Mouse (Mus musculus): ENCODE measurements at regions not wholly inside any gene's neighbourhood (a gene's known extent, or its start where the extent isn't known, plus 50 kb on each side); places are given as distances from the start of the nearest gene placed in this dataset.

GRCm38 (mm10) chr4:153696426-153697040 is 213.9 kb upstream of the Ajap1 start:
- intact Hi-C loops (cut with DNase I; ENCODE audit: low total_unique reads) = no loop called here
- no peak for DNase-seq

- intact Hi-C loops (cut with DNase I; ENCODE audit: low total_unique reads) = no loop called here
- no peak for DNase-seq
Observed at GRCm38 (mm10) chr4:153707218-153707617, 224.6 kb upstream of the Ajap1 start.

- no peak for DNase-seq
- intact Hi-C loops (cut with DNase I; ENCODE audit: low total_unique reads) = no loop called here
Observed at GRCm38 (mm10) chr4:153714995-153715645, 232.5 kb upstream of the Ajap1 start.

GRCm38 (mm10) chr4:153717273-153717672 is 234.7 kb upstream of the Ajap1 start:
- no peak for DNase-seq
- intact Hi-C loops (cut with DNase I; ENCODE audit: low total_unique reads) = no loop called here

- DNase-seq = no peak
- intact Hi-C loops (cut with DNase I; ENCODE audit: low total_unique reads) = no loop called here
Observed at GRCm38 (mm10) chr4:153724045-153724444, 233.0 kb upstream of the A430005L14Rik start.

- DNase-seq = no peak
- intact Hi-C loops (cut with DNase I; ENCODE audit: low total_unique reads) = no loop called here
Observed at GRCm38 (mm10) chr4:153727273-153727672, 229.8 kb upstream of the A430005L14Rik start.

- intact Hi-C loops (cut with DNase I; ENCODE audit: low total_unique reads) = no loop called here
- no peak for DNase-seq
Observed at GRCm38 (mm10) chr4:153727896-153728422, 229.1 kb upstream of the A430005L14Rik start.

- intact Hi-C loops (cut with DNase I; ENCODE audit: low total_unique reads) = no loop called here
Observed at GRCm38 (mm10) chr4:153738088-153738487, 218.9 kb upstream of the A430005L14Rik start.

GRCm38 (mm10) chr4:153742241-153742640 is 214.8 kb upstream of the A430005L14Rik start:
- no peak for DNase-seq
- intact Hi-C loops (cut with DNase I; ENCODE audit: low total_unique reads) = no loop called here

More at GRCm38 (mm10) chr4:153738088-153738487, 218.9 kb upstream of the A430005L14Rik start:
- DNase-seq = no peak

- no peak for DNase-seq
- intact Hi-C loops (cut with DNase I; ENCODE audit: low total_unique reads) = no loop called here
Observed at GRCm38 (mm10) chr4:153752791-153753190, 204.2 kb upstream of the A430005L14Rik start.

- intact Hi-C loops (cut with DNase I; ENCODE audit: low total_unique reads) = no loop called here
- DNase-seq = no peak
Observed at GRCm38 (mm10) chr4:153758323-153758722, 198.7 kb upstream of the A430005L14Rik start.

GRCm38 (mm10) chr4:153758781-153759180 is 198.3 kb upstream of the A430005L14Rik start:
- intact Hi-C loops (cut with DNase I; ENCODE audit: low total_unique reads) = no loop called here
- peak; percentile 43 for DNase-seq

- intact Hi-C loops (cut with DNase I; ENCODE audit: low total_unique reads) = no loop called here
Observed at GRCm38 (mm10) chr4:153760934-153761333, 196.1 kb upstream of the A430005L14Rik start.

GRCm38 (mm10) chr4:153763413-153763812 is 193.6 kb upstream of the A430005L14Rik start:
- intact Hi-C loops (cut with DNase I; ENCODE audit: low total_unique reads) = no loop called here
- no peak for DNase-seq

More at GRCm38 (mm10) chr4:153760934-153761333, 196.1 kb upstream of the A430005L14Rik start:
- DNase-seq = no peak

GRCm38 (mm10) chr4:153767713-153768112 is 189.3 kb upstream of the A430005L14Rik start:
- DNase-seq = no peak
- intact Hi-C loops (cut with DNase I; ENCODE audit: low total_unique reads) = no loop called here

GRCm38 (mm10) chr4:153768350-153768749 is 188.7 kb upstream of the A430005L14Rik start:
- intact Hi-C loops (cut with DNase I; ENCODE audit: low total_unique reads) = no loop called here
- DNase-seq = no peak

GRCm38 (mm10) chr4:153770675-153771074 is 186.4 kb upstream of the A430005L14Rik start:
- no peak for DNase-seq
- intact Hi-C loops (cut with DNase I; ENCODE audit: low total_unique reads) = no loop called here

- intact Hi-C loops (cut with DNase I; ENCODE audit: low total_unique reads) = no loop called here
- DNase-seq = no peak
Observed at GRCm38 (mm10) chr4:153780501-153780900, 176.5 kb upstream of the A430005L14Rik start.

GRCm38 (mm10) chr4:153781271-153781670 is 175.8 kb upstream of the A430005L14Rik start:
- intact Hi-C loops (cut with DNase I; ENCODE audit: low total_unique reads) = no loop called here
- no peak for DNase-seq

GRCm38 (mm10) chr4:153781981-153782521 is 175.0 kb upstream of the A430005L14Rik start:
- intact Hi-C loops (cut with DNase I; ENCODE audit: low total_unique reads) = no loop called here
- DNase-seq = no peak

- intact Hi-C loops (cut with DNase I; ENCODE audit: low total_unique reads) = no loop called here
- DNase-seq = no peak
Observed at GRCm38 (mm10) chr4:153784401-153784800, 172.6 kb upstream of the A430005L14Rik start.
